20 mouse cellular contexts compared by ENCODE assay signal in the genomic region with DNA sequence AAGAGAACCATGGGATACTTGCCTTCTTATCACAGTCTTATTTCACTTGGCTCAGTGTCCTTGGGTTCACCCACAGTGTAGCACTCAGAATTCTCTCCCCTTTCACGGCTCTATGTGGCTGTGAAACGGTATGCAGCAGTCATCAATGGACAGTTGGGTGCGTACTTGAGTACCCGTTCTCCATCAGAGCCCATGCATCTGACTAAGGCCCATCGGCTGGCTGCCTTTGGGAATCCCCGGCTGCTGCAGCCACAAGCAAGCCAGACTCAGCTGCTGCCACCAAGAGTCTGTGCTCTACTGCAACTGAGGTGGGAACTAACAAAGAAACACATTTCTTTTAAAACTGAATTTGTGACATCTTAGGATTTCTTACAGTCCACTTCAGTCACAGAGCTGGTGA. TPM values are rescaled to one million over a fixed set of nuclear protein-coding genes. Genes with fewer than 3 reads are reported as not detected.
"Had no signal": no experiment of that assay in that cellular context is flagged by ENCODE, and none has a peak within 500 bp of the region (broad histone marks: within the 10 kb centered on the region; RNA-seq: fewer than 3 reads in every experiment).

No protein-coding gene starts in this region.

- DNase-seq: liver, postnatal 0 days; lung, adult 2 months; lung, postnatal 14 days; lung, postnatal 36 days; retina, postnatal 1 day; right cerebral cortex, adult 18-20 months; right cerebral cortex, postnatal 25 days; right cerebral cortex, postnatal 4 days; spleen, adult 18-20 months; thymus, adult 2 months; thymus, postnatal 25 days; thymus, postnatal 4 days had no signal

- H3K27me3 ChIP-seq: liver, embryonic 15.5 days; lung, embryonic 15.5 days; megakaryocyte, embryonic 14.5 days; midbrain, embryonic 13.5 days; midbrain, embryonic 15.5 days; neural tube, embryonic 12.5 days; stomach, embryonic 15.5 days had no signal

- H3K36me3 ChIP-seq: liver, embryonic 15.5 days; lung, embryonic 15.5 days; stomach, embryonic 15.5 days had no signal

RNA-seq across cellular contexts. Expression of a gene that starts 14.1 kb away (rescaled TPM):
- total RNA-seq: midbrain, postnatal 0 days had no signal
